Mouse (Mus musculus): ENCODE measurements around the gene Kcnq5. TPM values are rescaled to one million over a fixed set of nuclear protein-coding genes. Genes with fewer than 3 reads are reported as not detected.

The Kcnq5 gene
- 19.5 and 22.3 TPM in 2 replicates for polyA plus RNA-seq (2012; rRNA removed)

DNA sequence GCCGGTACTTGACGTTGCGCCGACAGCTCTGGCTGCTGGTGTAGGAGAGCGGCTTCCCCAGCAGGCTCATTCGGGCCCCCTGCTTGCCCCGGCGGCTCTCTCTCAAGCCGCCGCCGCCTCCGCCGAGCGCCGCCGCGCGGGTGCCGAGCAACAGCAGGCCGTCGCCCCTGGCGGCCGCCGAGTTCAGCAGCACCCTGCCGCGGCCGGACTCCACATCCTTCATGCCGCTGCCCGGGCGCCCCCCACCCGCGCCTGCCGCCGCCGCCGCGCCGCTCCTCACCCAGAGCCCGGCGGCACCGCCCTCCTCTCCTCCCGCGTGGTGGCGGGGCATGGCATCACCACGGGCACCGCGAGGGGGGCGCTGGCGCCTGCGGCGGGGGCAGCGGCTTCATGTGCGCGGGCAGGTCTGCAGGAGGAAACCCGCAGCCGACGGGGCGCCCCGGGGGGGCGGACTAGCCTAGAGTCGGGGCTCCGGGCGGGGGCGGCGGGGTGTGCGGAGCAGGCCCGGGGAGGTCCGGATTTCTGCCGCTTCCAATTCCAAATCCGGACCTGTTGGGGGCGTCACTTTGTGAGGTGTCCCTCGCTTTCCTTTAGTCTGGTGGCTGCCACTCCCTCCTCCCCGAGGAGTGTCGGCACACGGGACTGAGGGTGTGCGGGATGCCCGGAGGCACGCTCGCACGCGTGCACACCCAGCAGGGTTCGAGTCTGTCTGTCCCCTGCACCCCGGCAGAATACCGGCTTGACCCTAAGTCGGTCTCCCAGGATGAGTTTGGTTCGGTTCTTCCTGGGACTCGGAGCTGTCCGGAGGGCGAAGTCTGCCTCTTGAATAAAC is at the start of gene Kcnq5:
Gene Kcnq5, minus strand, starts transcription at position 692 of the 832 bp plus-strand sequence.
- DNase-seq (ENCODE audit: extremely low spot score in 1 of 2, low spot score in 1 of 2): peak in 1 of 2 experiments; percentile 63

DNA sequence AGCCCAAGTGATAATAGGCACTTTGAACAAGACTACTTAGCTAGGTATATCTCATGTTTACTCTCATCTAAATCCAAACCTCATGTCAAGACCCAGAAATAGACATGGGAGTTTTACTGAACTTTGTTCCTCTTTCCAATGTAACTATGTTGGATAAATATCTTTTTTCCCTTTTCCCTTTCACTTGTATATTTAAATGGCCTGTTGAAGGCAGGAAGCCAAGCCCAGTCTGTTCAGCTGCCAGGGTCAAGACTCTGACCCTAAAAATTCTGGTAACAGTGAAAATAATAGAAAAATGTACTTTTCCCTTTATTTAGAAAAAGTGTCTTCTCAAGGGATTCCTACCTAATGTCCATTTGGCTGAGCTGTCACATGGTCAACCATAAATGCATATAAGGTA is 18.0 kb upstream of the Kcnq5 start:
- DNase-seq (ENCODE audit: extremely low spot score in 1 of 2, low spot score in 1 of 2): no peak

DNA sequence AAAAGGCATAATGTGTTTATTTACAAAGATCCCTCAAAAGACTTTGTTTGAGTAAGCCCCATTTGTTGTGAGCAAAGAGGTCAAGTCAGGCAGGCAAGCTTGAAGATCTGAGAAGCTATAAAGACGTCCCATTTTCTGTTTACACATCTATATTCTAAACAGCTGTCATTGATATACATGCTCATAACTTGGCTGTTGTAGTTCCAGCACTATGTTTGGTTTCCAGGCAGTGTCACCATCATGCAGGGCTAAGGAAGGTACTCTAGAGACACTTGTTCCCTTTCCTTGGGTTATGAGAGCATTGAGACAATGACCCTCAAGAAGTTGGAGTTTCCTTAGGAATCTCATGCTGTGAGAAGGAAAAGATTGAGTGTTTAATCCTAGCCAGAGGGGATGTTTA is 17.6 kb upstream of the Kcnq5 start:
- DNase-seq (ENCODE audit: extremely low spot score in 1 of 2, low spot score in 1 of 2): no peak

DNA sequence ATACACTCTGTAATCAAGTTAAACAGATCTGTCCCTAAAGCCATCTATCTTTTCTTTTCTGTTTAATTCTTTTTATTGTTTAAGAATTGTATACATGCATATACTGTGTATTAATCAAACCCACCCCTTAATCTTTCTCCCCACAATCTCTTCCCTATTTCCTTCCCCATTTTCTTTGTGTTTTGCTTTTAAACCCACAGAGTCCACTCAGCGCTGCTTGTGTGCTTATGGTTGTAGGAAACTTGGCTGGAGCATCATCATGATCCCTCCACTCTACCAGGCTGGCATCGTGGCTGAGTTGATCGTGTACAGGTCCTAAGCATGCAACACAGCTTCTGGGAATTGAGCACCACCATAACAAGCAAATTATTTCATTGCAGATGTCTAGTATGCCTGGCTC is 12.3 kb upstream of the Kcnq5 start:
- no peak for DNase-seq (ENCODE audit: extremely low spot score in 1 of 2, low spot score in 1 of 2)

DNA sequence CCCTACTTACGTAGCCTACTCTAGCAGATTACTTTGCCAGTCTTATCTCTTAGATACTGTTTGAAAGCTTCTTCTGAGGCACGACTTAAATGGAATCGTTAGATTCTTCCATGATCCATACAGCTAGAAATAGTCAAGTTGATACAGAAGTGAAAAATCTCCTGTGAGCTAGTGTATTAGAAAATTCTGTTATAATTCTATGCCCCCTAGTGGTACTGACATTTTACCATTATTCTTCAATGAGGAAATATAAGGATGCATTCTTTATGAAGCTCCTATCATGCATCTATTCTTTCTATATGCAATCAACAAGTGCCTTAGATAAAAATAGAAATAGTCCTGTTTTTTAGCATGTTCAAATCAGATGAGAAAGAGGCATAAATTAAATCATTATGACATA is 5.4 kb upstream of the Kcnq5 start:
- peak in 1 of 2 experiments; percentile 58 for DNase-seq (ENCODE audit: extremely low spot score in 1 of 2, low spot score in 1 of 2)

DNA sequence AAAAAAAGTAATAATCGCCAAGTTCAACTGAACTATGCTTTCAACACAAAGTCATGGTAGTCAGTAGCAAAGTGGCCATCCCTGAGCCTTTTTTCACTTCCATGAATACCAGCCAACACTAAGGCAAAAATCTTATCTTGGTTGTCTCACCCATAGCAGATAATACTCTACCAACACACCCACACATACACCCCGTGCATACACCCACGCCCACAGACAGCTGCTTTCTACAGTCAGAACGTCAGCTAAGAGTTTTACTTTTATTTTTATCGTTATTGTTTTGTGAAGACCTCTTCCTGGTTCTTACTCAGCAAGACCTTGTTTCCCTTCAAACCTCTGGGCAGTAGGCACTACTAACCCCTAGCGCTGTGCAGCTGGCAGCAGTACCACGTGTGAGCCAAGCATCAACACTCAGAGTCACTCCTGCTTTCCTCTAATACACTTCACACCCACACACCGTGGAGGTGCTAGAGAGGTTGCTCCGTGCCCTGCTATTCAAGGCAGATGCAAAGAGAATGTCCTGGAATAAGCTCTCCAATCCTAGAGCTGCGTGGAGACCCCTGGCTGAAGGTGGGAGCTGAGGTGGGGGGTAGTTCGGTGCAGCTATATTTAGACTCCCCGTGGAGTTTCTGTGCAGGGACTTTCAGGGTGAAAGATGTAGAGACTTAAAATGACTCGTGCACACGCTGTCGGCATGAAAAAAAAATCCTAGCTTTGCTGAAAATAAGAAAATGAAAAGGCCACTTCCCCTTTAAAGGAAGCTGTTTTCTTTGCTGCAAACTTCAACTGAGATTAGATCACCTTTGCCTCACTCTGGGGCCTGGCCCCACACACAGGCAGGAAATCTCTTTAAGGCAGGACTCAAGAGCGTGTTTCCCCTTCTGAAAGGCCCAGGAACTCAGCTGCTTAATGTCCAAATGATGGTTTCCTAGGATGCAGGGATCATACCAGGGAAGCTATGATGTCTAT is 1.4 kb upstream of the Kcnq5 start:
- peak; percentile 55 to 67 for DNase-seq (ENCODE audit: extremely low spot score in 1 of 2, low spot score in 1 of 2)

DNA sequence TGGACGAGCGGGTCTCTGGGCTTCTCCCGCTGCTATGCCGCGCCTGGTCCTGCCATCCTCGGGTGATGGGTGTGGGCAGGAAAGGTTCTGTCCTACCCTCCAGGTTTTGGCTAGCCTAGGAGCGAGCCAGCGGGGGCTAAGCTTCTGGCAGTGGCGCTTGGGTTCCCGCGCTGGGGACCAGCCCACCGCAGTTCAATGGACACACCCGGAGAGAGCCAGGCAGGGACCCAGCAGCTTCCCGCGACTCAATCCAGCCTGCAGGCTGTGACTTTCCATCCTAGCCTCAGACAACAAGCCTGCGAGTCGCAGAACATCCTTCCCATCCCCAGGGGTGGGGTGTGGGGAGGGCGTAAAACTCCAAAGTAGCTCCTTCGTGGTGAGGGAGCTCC is 335 bp upstream of the Kcnq5 start:
- peak in 1 of 2 experiments; percentile 49 for DNase-seq (ENCODE audit: extremely low spot score in 1 of 2, low spot score in 1 of 2)

DNA sequence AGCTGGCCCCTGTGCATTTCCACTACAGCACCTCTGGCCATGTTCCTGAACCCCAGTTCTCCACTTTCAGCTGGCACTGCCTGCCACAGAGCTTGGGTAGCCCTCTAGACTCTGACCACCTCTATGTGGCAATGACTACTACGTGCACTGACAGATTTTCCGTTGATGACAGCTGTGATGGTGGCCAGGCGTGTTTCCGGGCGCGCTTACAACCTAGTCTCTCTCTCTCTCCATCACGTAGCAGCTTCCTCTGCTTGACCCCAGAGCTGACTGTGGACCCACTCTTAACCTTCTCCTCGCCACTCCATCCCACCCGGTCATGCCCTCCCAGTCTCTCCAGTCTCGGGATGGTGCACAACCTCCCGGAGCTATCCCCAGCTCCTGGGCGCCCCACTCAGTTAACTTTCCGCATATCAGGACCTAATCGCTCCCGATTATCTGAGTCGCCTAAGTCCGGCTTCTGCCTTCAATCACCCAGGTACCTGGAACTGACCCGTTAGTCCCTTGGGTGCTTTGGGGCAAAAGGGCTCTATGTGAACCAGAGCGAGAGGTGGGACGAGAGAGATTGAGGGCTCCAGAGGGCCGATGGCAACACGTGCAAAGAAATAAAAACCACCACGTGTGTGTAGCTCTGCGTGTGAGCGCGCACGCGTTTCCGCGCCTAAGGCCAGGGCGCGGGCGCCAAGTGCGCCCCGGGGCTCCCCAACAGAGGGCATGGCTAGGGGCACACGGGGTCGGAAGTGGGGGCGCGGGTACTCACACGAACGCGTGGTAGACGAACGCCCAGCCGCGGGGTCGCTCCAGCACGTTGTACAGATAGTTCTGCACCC is 1.1 kb downstream of the Kcnq5 start:
- peak in 1 of 2 experiments; percentile 51 for DNase-seq (ENCODE audit: extremely low spot score in 1 of 2, low spot score in 1 of 2)

DNA sequence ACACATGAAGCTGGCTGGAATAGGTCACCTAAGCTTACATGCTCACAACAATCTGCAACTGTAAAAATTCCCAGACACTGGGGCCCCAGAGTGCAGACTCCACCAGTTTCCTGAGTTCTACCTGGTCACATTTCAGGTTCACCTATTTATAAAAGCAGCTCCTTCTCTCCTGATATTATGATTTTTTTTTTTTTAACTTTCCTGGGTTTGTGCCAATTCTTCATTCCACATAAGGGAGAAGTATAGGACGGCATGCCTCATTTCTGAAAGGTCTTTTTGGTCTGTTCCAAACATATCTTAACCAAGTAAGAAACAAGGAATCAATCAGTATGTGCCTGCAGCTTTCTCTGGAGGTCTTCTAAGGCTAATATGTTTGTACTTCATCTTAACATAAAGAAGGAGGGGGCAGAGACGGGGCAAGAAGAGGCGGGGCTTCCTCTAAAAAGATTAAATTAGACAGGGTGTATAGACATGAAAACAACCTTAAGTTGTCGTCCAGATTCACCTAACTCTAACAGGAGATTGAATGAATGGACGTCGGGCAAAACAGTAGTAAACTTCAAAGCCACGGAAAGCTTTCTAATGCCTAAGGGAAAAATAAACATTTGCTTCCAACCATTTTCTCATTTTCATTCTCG is 2.0 kb downstream of the Kcnq5 start:
- DNase-seq (ENCODE audit: extremely low spot score in 1 of 2, low spot score in 1 of 2): peak in 1 of 2 experiments; percentile 40

DNA sequence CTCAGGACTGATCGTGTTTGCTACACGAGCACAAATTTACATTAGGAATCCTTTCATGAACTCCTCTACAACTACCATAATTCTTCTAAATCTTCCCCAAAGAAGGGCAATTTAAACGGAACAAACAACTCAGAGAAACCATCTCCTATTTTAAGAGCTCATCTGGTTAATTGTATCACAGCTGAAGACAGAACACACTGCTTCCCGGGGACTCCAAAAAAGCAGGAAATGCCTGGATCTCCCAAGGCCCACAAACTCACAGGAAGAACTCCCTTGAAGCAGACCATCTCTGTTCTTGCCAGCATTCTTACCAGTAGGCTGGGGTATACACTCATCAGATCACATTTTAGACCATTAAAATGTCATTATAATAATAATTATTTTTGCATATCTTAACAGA is 3.7 kb downstream of the Kcnq5 start:
- DNase-seq (ENCODE audit: extremely low spot score in 1 of 2, low spot score in 1 of 2): peak in 1 of 2 experiments; percentile 37

DNA sequence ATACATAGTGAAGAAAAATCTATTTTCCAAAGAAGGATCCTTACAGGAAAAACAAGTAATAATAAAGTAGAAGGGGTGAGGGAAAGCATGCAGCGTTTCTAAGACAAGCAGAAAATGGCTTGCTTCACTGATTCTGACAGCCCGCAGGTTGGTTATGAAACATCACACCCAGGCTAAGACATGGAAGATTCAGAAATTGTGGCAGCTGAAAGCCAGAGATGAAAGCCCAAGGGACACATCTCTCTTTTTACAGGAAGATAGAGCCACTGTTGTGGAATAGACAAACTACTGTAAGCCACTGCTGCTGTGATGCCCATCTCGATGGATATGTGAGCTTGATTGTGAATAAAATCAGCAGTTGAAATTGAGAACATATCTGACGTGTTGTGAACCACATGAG is 20.9 kb downstream of the Kcnq5 start:
- no peak for DNase-seq (ENCODE audit: extremely low spot score in 1 of 2, low spot score in 1 of 2)

DNA sequence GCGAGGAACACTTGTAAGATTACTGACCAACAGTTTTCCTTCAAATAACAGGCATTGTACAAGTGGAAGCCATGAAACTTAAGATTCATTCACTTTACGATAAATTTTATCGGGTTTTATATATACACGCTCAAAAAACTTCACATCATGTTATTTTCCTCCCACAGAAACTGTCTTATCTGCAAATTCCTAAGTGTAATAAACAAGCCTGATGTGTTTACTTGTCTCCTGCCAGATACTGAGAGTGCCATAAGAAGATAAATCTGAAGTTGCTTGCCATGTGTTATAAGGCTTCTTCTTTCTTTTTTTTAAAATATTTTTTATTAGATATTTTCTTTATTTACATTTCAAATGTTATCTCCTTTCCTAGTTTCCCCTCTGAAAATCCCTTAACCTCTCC is 34.6 kb downstream of the Kcnq5 start:
- DNase-seq (ENCODE audit: extremely low spot score in 1 of 2, low spot score in 1 of 2): no peak

DNA sequence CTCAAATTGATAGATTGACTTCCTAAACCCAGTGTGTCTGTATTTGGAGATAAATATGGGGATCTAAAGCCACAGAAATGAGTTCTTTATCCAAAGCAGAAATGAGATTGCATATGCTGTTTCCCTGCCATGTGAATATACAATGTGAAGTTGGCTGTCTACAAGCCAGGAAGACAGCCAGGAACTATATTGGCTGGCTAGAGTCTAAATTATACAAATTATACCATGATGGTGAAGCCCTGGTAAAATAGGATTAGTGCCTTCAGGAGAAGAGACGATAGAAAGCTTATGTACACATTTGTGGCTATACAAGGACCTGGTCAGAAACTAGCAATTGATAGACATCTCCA is 38.5 kb downstream of the Kcnq5 start:
- DNase-seq (ENCODE audit: extremely low spot score in 1 of 2, low spot score in 1 of 2): no peak

DNA sequence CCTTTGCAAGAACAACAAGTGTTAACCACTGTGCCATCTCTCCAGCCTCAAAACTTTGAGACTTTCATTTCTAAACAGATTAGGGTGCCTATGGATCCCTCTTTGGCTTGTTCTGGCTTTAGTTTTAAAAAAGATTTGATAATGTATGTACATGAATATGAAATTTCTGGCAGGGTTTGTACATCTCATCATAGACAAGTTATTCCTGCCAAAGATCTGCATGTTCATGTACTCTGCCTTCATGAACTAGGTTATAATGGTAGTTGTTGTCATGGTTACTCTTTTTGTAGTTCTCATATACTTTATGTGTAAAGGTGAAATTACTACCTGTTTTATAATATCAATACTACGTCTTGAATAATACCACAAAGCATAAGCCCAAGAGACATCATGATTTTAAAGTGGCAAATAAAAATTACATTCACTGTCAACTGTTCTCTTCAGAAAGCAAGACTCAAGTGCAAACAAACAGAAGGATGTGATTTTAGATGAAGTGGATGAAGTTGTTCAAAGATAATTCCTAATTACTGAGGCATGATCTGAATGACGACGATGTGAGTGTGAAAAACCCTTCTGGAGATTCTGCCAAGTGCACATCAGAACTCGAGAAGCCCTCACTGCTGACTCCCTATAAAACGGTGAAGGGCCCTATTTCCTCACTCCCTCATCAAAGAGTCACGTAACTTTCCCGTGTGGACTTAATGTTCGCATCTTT is 39.0 kb downstream of the Kcnq5 start:
- no peak for DNase-seq (ENCODE audit: extremely low spot score in 1 of 2, low spot score in 1 of 2)

DNA sequence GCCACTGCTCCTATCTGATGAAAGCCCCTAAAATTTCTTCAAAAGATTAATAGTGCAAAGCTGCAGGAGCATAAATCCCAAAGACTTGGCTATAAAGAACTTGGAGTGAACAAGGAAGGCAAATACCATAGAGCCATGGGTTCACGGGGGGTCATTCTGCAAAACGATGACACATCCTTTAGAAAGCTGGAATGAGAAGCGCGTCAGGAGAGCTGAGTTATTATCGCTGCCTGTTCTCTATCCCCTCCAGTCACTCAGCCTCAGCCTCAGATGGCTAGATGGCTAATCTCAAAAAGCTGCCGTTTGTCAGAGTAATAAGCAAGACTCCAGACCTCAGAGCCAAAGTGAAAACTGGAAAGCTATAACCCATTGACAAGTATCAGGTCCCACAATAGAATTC is 42.5 kb downstream of the Kcnq5 start:
- no peak for DNase-seq (ENCODE audit: extremely low spot score in 1 of 2, low spot score in 1 of 2)

DNA sequence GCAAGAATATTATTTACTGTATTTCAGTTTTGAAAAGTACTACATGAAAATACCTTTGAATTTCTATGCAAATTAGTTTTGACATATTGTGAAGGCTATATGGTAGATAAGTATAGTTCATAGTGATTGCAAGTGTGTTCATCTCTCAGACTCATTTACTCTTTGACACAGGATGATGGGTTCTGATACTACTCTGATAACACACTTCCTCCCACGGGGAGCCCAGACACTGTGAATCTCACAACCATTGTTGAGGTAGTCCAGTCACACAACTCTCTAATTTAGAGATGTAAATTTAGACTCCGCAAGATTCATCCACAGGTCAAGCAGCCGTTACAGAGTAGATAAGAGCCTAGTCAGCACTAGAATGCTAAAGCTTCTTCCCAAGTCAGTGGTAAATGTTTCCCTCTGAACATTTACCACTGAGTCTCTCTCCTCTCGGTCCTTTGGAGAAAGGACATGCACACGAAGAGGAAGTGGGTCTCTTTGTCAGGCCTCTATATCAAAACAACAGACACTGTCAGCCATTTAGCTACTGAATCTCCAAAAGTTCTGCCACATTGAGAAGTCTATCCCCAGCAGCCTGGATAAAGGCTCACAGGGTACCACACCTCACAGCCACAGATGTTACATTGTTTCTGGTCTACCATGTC is 65.5 kb downstream of the Kcnq5 start:
- DNase-seq (ENCODE audit: extremely low spot score in 1 of 2, low spot score in 1 of 2): no peak

DNA sequence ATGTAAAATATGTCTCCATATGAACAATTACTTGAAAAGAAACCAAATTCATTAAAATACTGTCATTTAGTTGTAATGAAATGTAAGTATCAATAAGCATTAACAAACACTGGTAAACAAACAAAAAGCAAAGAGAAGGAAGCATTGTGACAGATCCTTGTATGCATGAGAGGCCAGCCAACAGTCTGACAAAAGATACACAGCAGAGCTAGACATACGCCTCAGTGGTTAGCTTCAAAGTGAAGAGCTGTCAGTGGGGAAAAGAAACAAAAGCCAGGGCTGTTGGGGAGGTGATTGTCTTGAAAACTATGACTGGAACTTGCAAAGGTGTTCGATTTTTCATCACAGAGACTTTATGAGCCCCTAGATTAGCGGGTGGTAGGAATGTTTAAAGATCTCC is 78.0 kb downstream of the Kcnq5 start:
- DNase-seq (ENCODE audit: extremely low spot score in 1 of 2, low spot score in 1 of 2): no peak

DNA sequence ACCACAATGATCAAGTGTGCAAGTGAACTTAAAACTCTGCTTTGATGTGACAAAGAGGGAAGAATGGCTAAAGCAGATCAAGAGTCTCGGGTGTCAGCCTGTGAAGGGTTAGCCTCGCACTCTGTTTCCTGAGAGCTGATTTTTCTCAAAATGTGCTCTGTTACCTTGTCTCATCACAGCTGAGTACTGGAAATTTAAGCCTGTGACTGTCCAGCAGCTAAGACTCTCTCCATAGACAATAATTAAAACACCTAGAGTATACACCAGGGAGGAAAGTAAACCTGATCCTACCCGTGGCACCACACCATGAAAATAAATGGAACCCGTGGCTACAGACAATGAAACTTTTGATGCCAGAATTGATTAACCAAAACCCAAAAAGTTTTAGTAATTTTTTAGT is 90.9 kb downstream of the Kcnq5 start:
- DNase-seq (ENCODE audit: extremely low spot score in 1 of 2, low spot score in 1 of 2): no peak

DNA sequence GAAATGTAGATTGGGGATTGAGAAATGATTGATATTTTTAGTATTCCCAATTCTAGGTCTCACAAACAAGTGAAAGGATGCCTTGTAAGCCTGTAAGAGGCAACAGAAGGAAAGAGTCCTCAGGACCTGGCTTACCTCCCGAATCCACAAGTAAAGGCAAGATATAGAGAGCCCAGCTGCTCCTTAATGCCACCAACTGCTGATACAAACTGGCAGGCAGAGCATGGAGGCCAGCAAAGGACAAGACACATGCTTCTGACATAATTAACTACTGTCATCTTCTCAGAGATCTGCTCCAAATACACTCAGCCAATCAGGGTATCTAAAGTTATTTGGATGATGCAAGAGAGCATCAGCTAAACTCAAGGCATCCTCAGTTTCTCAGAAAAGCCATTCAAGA is 93.3 kb downstream of the Kcnq5 start:
- DNase-seq (ENCODE audit: extremely low spot score in 1 of 2, low spot score in 1 of 2): no peak

All from frontal cortex, adult 2 months (tissue).